ENCODE assay signal across 21 mouse cellular contexts in the genomic region with DNA sequence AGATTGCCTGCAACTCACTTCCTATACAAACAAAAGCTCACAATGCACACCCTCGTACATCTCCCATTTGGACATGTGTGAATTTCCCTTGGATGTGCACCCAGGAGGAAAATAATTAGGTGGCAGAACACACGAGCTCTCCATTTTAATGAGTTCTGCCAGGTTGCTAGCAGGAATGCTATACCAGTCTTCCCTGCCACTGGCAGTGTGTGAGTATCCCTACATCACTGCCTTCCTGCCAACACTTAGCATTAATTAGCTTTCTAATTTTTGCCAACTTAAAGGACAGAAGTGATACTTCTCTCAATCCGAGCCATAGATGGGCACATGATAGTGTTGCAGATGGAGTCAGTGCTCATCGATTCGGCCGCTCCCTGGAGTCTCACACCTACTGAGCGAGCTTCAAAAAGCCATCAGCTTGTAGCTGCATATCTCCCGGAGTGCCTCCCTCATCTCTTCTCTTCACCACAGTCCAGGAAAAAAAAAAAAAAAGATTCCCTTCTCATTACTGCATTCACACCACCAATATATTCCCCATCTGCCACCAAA. TPM values are rescaled to one million over a fixed set of nuclear protein-coding genes. Genes with fewer than 3 reads are reported as not detected.
DNase-seq lines count a peak whose midpoint lies in the region; ATAC-seq and TF ChIP-seq lines count a peak whose summit lies in the region.
"Had no signal": no experiment of that assay in that cellular context is flagged by ENCODE, and none has a peak within 500 bp of the region (broad histone marks: within the 10 kb centered on the region; RNA-seq: fewer than 3 reads in every experiment).

No protein-coding gene starts in this region.

- no peaks in the 10 kb centered on the region for H3K4me1 ChIP-seq in forebrain, embryonic 13.5 days
- H3K4me1 ChIP-seq in forebrain, embryonic 11.5 days (replicated peaks; ENCODE audit: control insufficient read depth, insufficient read depth, low read length): no peaks in the 10 kb centered on the region
- H3K4me1 ChIP-seq in midbrain, postnatal 0 days (ENCODE audit: insufficient read depth, low read length): no peaks in the 10 kb centered on the region
- H3K4me1 ChIP-seq in midbrain, embryonic 14.5 days (ENCODE audit: control insufficient read depth, insufficient read depth, low read length): no peaks in the 10 kb centered on the region
- H3K4me1 ChIP-seq in forebrain, embryonic 14.5 days (ENCODE audit: control insufficient read depth, insufficient read depth, low read length): no peaks in the 10 kb centered on the region
- H3K4me1 ChIP-seq in liver, postnatal 0 days (ENCODE audit: insufficient read depth): no peaks in the 10 kb centered on the region
- H3K4me1 ChIP-seq: embryonic facial prominence, embryonic 12.5 days; heart, embryonic 10.5 days had no signal

- H3K4me2 ChIP-seq in forebrain, embryonic 13.5 days: no peak overlapping the region
- H3K4me2 ChIP-seq in forebrain, embryonic 11.5 days (ENCODE audit: low read depth, low read length, severe bottlenecking): no peak overlapping the region
- H3K4me2 ChIP-seq in midbrain, postnatal 0 days (ENCODE audit: low read depth, low read length, poor library complexity, severe bottlenecking): no peak overlapping the region
- no peak overlapping the region for H3K4me2 ChIP-seq in midbrain, embryonic 14.5 days (ENCODE audit: low read length)
- no peak overlapping the region for H3K4me2 ChIP-seq in forebrain, embryonic 14.5 days (ENCODE audit: low read length)
- H3K4me2 ChIP-seq in liver, postnatal 0 days (ENCODE audit: low read depth, low read length): no peak overlapping the region
- H3K4me2 ChIP-seq: embryonic facial prominence, embryonic 12.5 days; hindbrain, embryonic 14.5 days had no signal

- 57% methylated on average over 8 of the region's 8 CpGs for WGBS in forebrain, embryonic 13.5 days
- 76% methylated on average over 8 of the region's 8 CpGs for WGBS in forebrain, embryonic 11.5 days
- 67% methylated on average over 8 of the region's 8 CpGs for WGBS in midbrain, postnatal 0 days
- 76% methylated on average over 8 of the region's 8 CpGs for WGBS in midbrain, embryonic 14.5 days
- 47% methylated on average over 8 of the region's 8 CpGs for WGBS in forebrain, embryonic 14.5 days
- WGBS in liver, postnatal 0 days (ENCODE audit: insufficient replicate concordance): 82% methylated on average over 8 of the region's 8 CpGs

- no peak for DNase-seq in forebrain, embryonic 11.5 days (ENCODE audit: low spot score)
- DNase-seq in midbrain, postnatal 0 days (ENCODE audit: low spot score): peak; percentile 22
- no peak for DNase-seq in midbrain, embryonic 14.5 days
- peak; percentile 88 for DNase-seq in forebrain, embryonic 14.5 days (ENCODE audit: low spot score)
- DNase-seq in liver, postnatal 0 days: no peak
- no peak for DNase-seq in thymus, adult 18-20 months
- DNase-seq: adrenal gland, postnatal 10 days; cerebellum, adult 11-12 months; cerebellum, adult 9-10 months; cerebellum, postnatal 25 days; gastrocnemius, postnatal 36 days; heart, adult 18-20 months; heart, postnatal 10 days had no signal

- no peak for TF ChIP-seq EP300 in liver, postnatal 0 days (IDR thresholded peaks at IDR 0.05; ENCODE audit: low read depth)

- no peak overlapping the region for H3K9ac ChIP-seq in forebrain, embryonic 13.5 days
- H3K9ac ChIP-seq in forebrain, embryonic 11.5 days (ENCODE audit: low read length): no peak overlapping the region
- no peak overlapping the region for H3K9ac ChIP-seq in midbrain, postnatal 0 days (replicated peaks; ENCODE audit: low read length, poor library complexity, severe bottlenecking)
- H3K9ac ChIP-seq in midbrain, embryonic 14.5 days (replicated peaks; ENCODE audit: low read length): no peak overlapping the region
- H3K9ac ChIP-seq in forebrain, embryonic 14.5 days (ENCODE audit: low read length): no peak overlapping the region
- no peak overlapping the region for H3K9ac ChIP-seq in liver, postnatal 0 days (replicated peaks)
- H3K9ac ChIP-seq: embryonic facial prominence, embryonic 12.5 days; hindbrain, embryonic 14.5 days had no signal

- peak; percentile 95 for ATAC-seq in forebrain, embryonic 13.5 days
- ATAC-seq in forebrain, embryonic 11.5 days (replicated peaks; ENCODE audit: low FRiP score): no peak
- ATAC-seq in midbrain, postnatal 0 days (ENCODE audit: low FRiP score): no peak
- ATAC-seq in midbrain, embryonic 14.5 days (ENCODE audit: low FRiP score, low TSS enrichment): no peak
- peak; percentile 95 for ATAC-seq in forebrain, embryonic 14.5 days
- ATAC-seq in liver, postnatal 0 days: no peak

- H3K9me3 ChIP-seq in forebrain, embryonic 13.5 days (replicated peaks): no peaks in the 10 kb centered on the region
- H3K9me3 ChIP-seq in forebrain, embryonic 11.5 days (ENCODE audit: control insufficient read depth, low read length): no peaks in the 10 kb centered on the region
- no peaks in the 10 kb centered on the region for H3K9me3 ChIP-seq in midbrain, postnatal 0 days (ENCODE audit: low read length)
- no peaks in the 10 kb centered on the region for H3K9me3 ChIP-seq in midbrain, embryonic 14.5 days (ENCODE audit: control insufficient read depth, low read length)
- no peaks in the 10 kb centered on the region for H3K9me3 ChIP-seq in forebrain, embryonic 14.5 days (replicated peaks; ENCODE audit: control insufficient read depth, low read length)
- no peaks in the 10 kb centered on the region; the same call in 1 of the 2 replicates for H3K9me3 ChIP-seq in liver, postnatal 0 days (ENCODE audit: low read length)
- H3K9me3 ChIP-seq: embryonic facial prominence, embryonic 12.5 days; heart, embryonic 10.5 days had no signal

- no peak for TF ChIP-seq CTCF in midbrain, postnatal 0 days (IDR thresholded peaks at IDR 0.05)
- no peak for TF ChIP-seq CTCF in liver, postnatal 0 days (IDR thresholded peaks at IDR 0.05; ENCODE audit: low read depth)

- H3K36me3 ChIP-seq in forebrain, embryonic 13.5 days (ENCODE audit: poor library complexity, severe bottlenecking): no peaks in the 10 kb centered on the region
- H3K36me3 ChIP-seq in forebrain, embryonic 11.5 days (ENCODE audit: control insufficient read depth, insufficient read depth, low read length): no peaks in the 10 kb centered on the region
- no peaks in the 10 kb centered on the region for H3K36me3 ChIP-seq in midbrain, postnatal 0 days (ENCODE audit: insufficient read depth, low read length)
- no peaks in the 10 kb centered on the region for H3K36me3 ChIP-seq in midbrain, embryonic 14.5 days (ENCODE audit: control insufficient read depth, insufficient read depth, low read length)
- H3K36me3 ChIP-seq in forebrain, embryonic 14.5 days (ENCODE audit: control insufficient read depth, insufficient read depth, low read length): no peaks in the 10 kb centered on the region
- no peaks in the 10 kb centered on the region for H3K36me3 ChIP-seq in liver, postnatal 0 days (replicated peaks; ENCODE audit: insufficient read depth, low read length)
- H3K36me3 ChIP-seq: embryonic facial prominence, embryonic 12.5 days; heart, embryonic 10.5 days had no signal

- H3K27me3 ChIP-seq in forebrain, embryonic 13.5 days: no peaks in the 10 kb centered on the region
- no peaks in the 10 kb centered on the region for H3K27me3 ChIP-seq in forebrain, embryonic 11.5 days (ENCODE audit: control insufficient read depth, insufficient read depth, low read length)
- H3K27me3 ChIP-seq in midbrain, postnatal 0 days (ENCODE audit: insufficient read depth, low read length): no peaks in the 10 kb centered on the region
- H3K27me3 ChIP-seq in midbrain, embryonic 14.5 days (ENCODE audit: control insufficient read depth, insufficient read depth, low read length): no peaks in the 10 kb centered on the region
- no peaks in the 10 kb centered on the region for H3K27me3 ChIP-seq in forebrain, embryonic 14.5 days (replicated peaks; ENCODE audit: control insufficient read depth, insufficient read depth, low read length)
- H3K27me3 ChIP-seq in liver, postnatal 0 days (ENCODE audit: insufficient read depth, low read length): no peaks in the 10 kb centered on the region
- H3K27me3 ChIP-seq: embryonic facial prominence, embryonic 12.5 days had no signal

- no peak overlapping the region for H3K4me3 ChIP-seq in forebrain, embryonic 13.5 days
- no peak overlapping the region for H3K4me3 ChIP-seq in forebrain, embryonic 11.5 days (ENCODE audit: low read depth, low read length)
- no peak overlapping the region for H3K4me3 ChIP-seq in midbrain, postnatal 0 days (ENCODE audit: low read depth, low read length)
- no peak overlapping the region for H3K4me3 ChIP-seq in midbrain, embryonic 14.5 days (replicated peaks; ENCODE audit: low read depth, low read length)
- H3K4me3 ChIP-seq in forebrain, embryonic 14.5 days (ENCODE audit: low read depth, low read length): no peak overlapping the region
- H3K4me3 ChIP-seq in liver, postnatal 0 days (ENCODE audit: low read depth, low read length): no peak overlapping the region
- H3K4me3 ChIP-seq: embryonic facial prominence, embryonic 12.5 days; heart, embryonic 10.5 days had no signal

- H3K27ac ChIP-seq in forebrain, embryonic 13.5 days: peak overlapping the region; percentile 75
- H3K27ac ChIP-seq in forebrain, embryonic 11.5 days (ENCODE audit: low read depth, low read length): no peak overlapping the region
- no peak overlapping the region for H3K27ac ChIP-seq in midbrain, postnatal 0 days (ENCODE audit: low read depth, low read length)
- H3K27ac ChIP-seq in midbrain, embryonic 14.5 days (replicated peaks; ENCODE audit: low read depth, low read length): no peak overlapping the region
- peak overlapping the region; percentile 64 for H3K27ac ChIP-seq in forebrain, embryonic 14.5 days (ENCODE audit: low read depth, low read length)
- H3K27ac ChIP-seq in liver, postnatal 0 days (ENCODE audit: low read depth): no peak overlapping the region
- H3K27ac ChIP-seq: embryonic facial prominence, embryonic 12.5 days; heart, embryonic 10.5 days; hindbrain, embryonic 14.5 days had no signal

RNA-seq across cellular contexts. Expression of a gene that starts 29.7 kb away (rescaled TPM):
- 35.4 and 40.8 TPM in 2 replicates for polyA plus RNA-seq in forebrain, embryonic 13.5 days (2015; fragmentation: Nextera tagmentation; extraction: Ambion mirVana)
- polyA plus RNA-seq in forebrain, embryonic 11.5 days (2014; fragmentation: Nextera tagmentation; extraction: Ambion mirVana): 43.5 and 47.5 TPM in 2 replicates
- total RNA-seq in midbrain, postnatal 0 days (2014; rRNA removed): 39.7 and 53.1 TPM in 2 replicates
- 33.4 and 43.3 TPM in 2 replicates for polyA plus RNA-seq in midbrain, postnatal 0 days (2015; fragmentation: Nextera tagmentation; extraction: Ambion mirVana)
- polyA plus RNA-seq in midbrain, embryonic 14.5 days (2014; fragmentation: Nextera tagmentation; extraction: Ambion mirVana): 32.0 and 38.5 TPM in 2 replicates
- polyA plus RNA-seq in forebrain, embryonic 14.5 days (2014; fragmentation: Nextera tagmentation; extraction: Ambion mirVana): 31.9 and 44.1 TPM in 2 replicates
- polyA plus RNA-seq in liver, postnatal 0 days (2015; fragmentation: Nextera tagmentation; extraction: Ambion mirVana): 15.1 and 16.3 TPM in 2 replicates

RNA-seq across cellular contexts. Expression of a gene that starts 48.3 kb away (rescaled TPM):
- polyA plus RNA-seq in forebrain, embryonic 13.5 days (2015; fragmentation: Nextera tagmentation; extraction: Ambion mirVana): not detected in 2 replicates
- not detected in 2 replicates for polyA plus RNA-seq in forebrain, embryonic 11.5 days (2014; fragmentation: Nextera tagmentation; extraction: Ambion mirVana)
- total RNA-seq in midbrain, postnatal 0 days (2014; rRNA removed): not detected in 2 replicates
- not detected in 2 replicates for polyA plus RNA-seq in midbrain, postnatal 0 days (2015; fragmentation: Nextera tagmentation; extraction: Ambion mirVana)
- not detected in 2 replicates for polyA plus RNA-seq in midbrain, embryonic 14.5 days (2014; fragmentation: Nextera tagmentation; extraction: Ambion mirVana)
- not detected in 2 replicates for polyA plus RNA-seq in forebrain, embryonic 14.5 days (2014; fragmentation: Nextera tagmentation; extraction: Ambion mirVana)
- 0.05 and 0.07 TPM in 2 replicates for polyA plus RNA-seq in liver, postnatal 0 days (2015; fragmentation: Nextera tagmentation; extraction: Ambion mirVana)
- total RNA-seq: gastrocnemius, adult 8-10 months; gastrocnemius, postnatal 36 days; heart, postnatal 10 days; MEL had no signal
- polyA plus RNA-seq: C2C12; embryonic facial prominence, embryonic 12.5 days; heart, embryonic 10.5 days; heart, embryonic 14.5 days; hindbrain, embryonic 14.5 days had no signal

Comparison
In these comparisons a context has a peak if more than half of its experiments do, and no peak if none do; other contexts are left out.
1. ATAC-seq: peak in forebrain, embryonic 13.5 days (single experiment) and forebrain, embryonic 14.5 days (single experiment); none in forebrain, embryonic 11.5 days (single experiment), midbrain, postnatal 0 days (single experiment), midbrain, embryonic 14.5 days (single experiment) and liver, postnatal 0 days (single experiment).
2. H3K27ac ChIP-seq: peak in forebrain, embryonic 13.5 days (single experiment) and forebrain, embryonic 14.5 days (single experiment); none in forebrain, embryonic 11.5 days (single experiment), midbrain, postnatal 0 days (single experiment), midbrain, embryonic 14.5 days (single experiment) and liver, postnatal 0 days (single experiment).
3. DNase-seq: peak in midbrain, postnatal 0 days (single experiment) and forebrain, embryonic 14.5 days (single experiment); none in forebrain, embryonic 11.5 days (single experiment), midbrain, embryonic 14.5 days (single experiment), liver, postnatal 0 days (single experiment) and thymus, adult 18-20 months (0 of 2).